Mouse (Mus musculus) stomach, embryonic 14.5 days (tissue): ENCODE measurements around the gene Hist3h2ba. TPM values are rescaled to one million over a fixed set of nuclear protein-coding genes. Genes with fewer than 3 reads are reported as not detected.

ENCODE experiments used
- ATAC-seq: fragments of 200-750 bp; cut with Nextera tagmentation; 2 replicates; pipeline ENCODE4 v1.8.0; 2017; ENCODE audit warnings: low read depth, moderate TSS enrichment; ENCODE audit not compliant: insufficient number of reproducible peaks, insufficient read depth, low FRiP score
- H3K27ac ChIP-seq: fragments of 300-500 bp; sonication (generic); 2 replicates; pipeline ENCODE4 v1.5.1; 2014; ENCODE audit warnings: mild to moderate bottlenecking, low read length, moderate library complexity, mixed read lengths
- H3K27me3 ChIP-seq: fragments of 300-500 bp; sonication (generic); 2 replicates; pipeline ENCODE4 v1.6.1; 2014; ENCODE audit warnings: low read length, control low read depth, mixed read lengths; ENCODE audit not compliant: control insufficient read depth, insufficient read depth
- H3K36me3 ChIP-seq: fragments of 300-500 bp; sonication (generic); 2 replicates; pipeline ENCODE4 v1.6.1; 2014; ENCODE audit warnings: mild to moderate bottlenecking, control low read depth, low read length, moderate library complexity, mixed read lengths; ENCODE audit not compliant: control insufficient read depth, insufficient read depth
- H3K4me1 ChIP-seq: fragments of 300-500 bp; sonication (generic); 2 replicates; pipeline ENCODE4 v1.6.1; 2014; ENCODE audit warnings: low read length, control low read depth, mixed read lengths; ENCODE audit not compliant: control insufficient read depth, insufficient read depth
- H3K4me2 ChIP-seq: fragments of 300-500 bp; sonication (generic); replicated peaks from 2 replicates; pipeline ENCODE4 v1.6.1; 2014; ENCODE audit warnings: low read depth, low read length, control low read depth
- H3K4me3 ChIP-seq: fragments of 300-500 bp; sonication (generic); 2 replicates; pipeline ENCODE4 v1.5.1; 2014; ENCODE audit warnings: low read depth, low read length, control low read depth
- H3K9ac ChIP-seq: fragments of 300-500 bp; sonication (generic); replicated peaks from 2 replicates; pipeline ENCODE4 v1.6.1; 2014; ENCODE audit warnings: low read depth, mild to moderate bottlenecking, control low read depth, low read length, moderate library complexity, mixed read lengths
- H3K9me3 ChIP-seq: fragments of 300-500 bp; sonication (generic); 2 replicates; pipeline ENCODE4 v1.6.1; 2016; ENCODE audit warnings: low read depth, low read length, control low read depth; ENCODE audit not compliant: control insufficient read depth
- WGBS: fragments of 180-500 bp; shearing (Covaris S2); extraction: QIAGEN DNeasy Blood & Tissue Kit; methylation state at CpG from one replicate; pipeline ENCODE4 v1.1.7; 2014; 5-methylcytosine and 5-hydroxymethylcytosine counted together
- polyA plus RNA-seq: library from polyadenylated mRNA; unstranded; fragments of >200 nt; fragmentation: Nextera tagmentation; extraction: Ambion mirVana; gene quantifications from 2 replicates; pipeline ENCODE4 v1.2.1, GENCODE M21; 2014

The Hist3h2ba gene
- polyA plus RNA-seq, result 31.2 and 32.5 TPM in 2 replicates

DNA sequence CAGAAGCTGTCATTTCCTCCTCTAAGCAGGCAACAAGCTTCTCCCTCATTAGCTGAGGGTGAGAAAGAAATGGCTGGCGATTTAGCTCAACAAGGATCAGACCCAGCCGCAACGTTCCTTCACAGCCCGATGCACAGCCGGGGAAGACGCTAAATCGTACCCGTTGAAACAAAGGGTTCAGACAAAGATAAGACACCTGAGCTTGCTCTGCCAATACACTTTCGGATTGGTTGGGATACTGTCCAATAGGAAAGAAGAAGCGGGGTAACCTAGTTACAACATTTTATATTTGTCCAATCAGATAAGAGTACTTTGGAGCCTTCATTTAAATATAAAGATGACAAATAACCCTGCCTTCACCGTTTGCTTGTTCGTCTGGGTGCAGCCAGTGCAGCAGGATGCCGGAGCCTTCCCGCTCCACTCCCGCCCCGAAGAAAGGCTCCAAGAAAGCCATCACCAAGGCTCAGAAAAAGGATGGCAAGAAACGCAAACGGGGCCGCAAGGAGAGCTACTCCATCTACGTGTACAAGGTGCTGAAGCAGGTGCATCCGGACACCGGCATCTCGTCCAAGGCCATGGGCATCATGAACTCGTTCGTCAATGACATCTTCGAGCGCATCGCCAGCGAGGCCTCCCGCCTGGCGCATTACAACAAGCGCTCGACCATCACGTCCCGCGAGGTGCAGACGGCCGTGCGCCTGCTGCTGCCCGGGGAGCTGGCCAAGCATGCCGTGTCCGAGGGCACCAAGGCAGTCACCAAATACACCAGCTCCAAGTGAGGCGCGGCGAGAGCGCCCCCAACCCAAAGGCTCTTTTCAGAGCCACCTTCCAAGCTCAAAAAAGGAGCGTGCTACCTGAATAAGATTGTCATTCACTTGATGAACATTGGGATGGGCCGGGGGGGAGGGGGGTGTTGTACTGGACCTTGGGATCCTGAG, at the start of gene Hist3h2ba:
Gene Hist3h2ba (plus strand): TSS at position 379 of the 938 bp plus-strand sequence.
- Histone ChIP-seq H3K9me3 (no peaks in the 10 kb centered on the region), H3K4me2 (peak within 1 kb of the TSS; percentile 69), H3K27ac (peak within 1 kb of the TSS; percentile 89), H3K9ac (peak within 1 kb of the TSS; percentile 39), H3K27me3 (no peaks in the 10 kb centered on the region), H3K36me3 (no peaks in the 10 kb centered on the region), H3K4me3 (peak within 1 kb of the TSS; percentile 39), H3K4me1 (peaks cover 3% of the 10 kb centered on the region; the same call in 1 of the 2 replicates)
- WGBS, result under 1% methylated on average over 48 of the region's 48 CpGs
- peak; percentile 88 for ATAC-seq

DNA sequence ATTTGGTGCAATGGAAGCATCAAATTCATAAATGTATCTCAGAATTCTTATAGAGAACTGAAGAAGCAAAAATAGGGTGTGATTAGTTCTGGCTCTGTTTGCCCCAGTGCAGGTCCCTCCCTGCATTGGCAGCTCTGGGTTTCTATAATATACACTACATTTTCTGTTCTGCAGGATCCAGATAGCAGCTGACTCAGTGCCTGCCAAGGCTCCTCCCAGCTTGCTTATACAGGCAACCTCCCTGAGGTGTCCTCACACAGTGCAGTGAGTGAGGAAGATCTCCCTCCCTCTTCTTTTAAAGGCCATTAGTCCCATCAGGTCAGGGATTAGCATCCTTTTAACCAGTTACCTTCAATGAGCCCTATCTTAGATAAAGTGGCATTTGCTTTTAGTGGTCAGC, 47.6 kb upstream of the Hist3h2ba start:
- Histone ChIP-seq H3K4me3 (no peak overlapping the region), H3K4me2 (no peak overlapping the region), H3K27me3 (no peaks in the 10 kb centered on the region), H3K9me3 (no peaks in the 10 kb centered on the region), H3K27ac (no peak overlapping the region), H3K9ac (no peak overlapping the region), H3K36me3 (peaks cover 27% of the 10 kb centered on the region), H3K4me1 (peaks cover 7% of the 10 kb centered on the region; the same call in 1 of the 2 replicates)
- ATAC-seq, result no peak

DNA sequence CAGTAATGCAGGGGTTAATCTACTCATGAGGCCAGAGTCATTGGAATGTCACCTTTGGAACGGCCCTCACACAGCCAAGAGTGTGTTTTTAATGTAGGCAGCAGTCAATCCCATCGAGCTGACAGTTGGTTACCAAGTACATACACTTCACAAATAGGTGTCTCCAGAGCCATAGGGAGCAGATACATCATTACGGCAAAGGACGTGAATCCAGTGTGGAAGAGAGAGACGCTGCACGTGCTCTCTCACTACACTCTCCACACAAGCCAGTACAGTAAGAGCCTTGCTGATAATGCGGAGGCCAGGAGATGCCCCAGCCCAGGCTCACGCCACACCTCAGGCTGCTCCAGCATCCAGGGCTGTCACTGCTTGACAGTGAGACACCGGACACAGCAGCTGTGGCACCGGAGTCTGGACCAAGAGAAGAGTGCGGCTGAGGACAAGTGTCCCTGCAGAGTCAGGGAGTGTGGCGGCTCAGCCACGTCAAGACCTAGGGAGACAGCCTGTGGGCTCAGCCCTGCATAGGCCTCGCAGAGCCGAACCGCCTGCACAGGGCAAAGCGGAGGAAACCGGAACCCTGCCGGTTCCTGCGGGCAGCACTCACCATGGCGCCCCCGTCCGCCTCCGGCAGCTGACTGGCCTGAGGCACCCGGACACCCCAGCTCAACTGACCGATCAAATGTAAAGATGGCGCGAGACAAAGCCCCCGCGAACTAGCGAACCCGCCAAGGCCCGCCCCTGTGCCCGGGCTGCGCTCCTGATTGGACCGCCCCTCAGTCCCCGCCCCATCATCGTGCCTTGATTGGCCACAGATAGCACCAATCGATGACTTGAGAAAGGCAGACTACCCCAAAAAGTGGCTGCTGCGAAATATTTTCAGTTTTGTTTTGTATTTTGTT, 45.0 kb upstream of the Hist3h2ba start, which contains the start of gene Zfp39:
Gene Zfp39 (minus strand): TSS at position 715 of the 899 bp plus-strand sequence.
- peak within 1 kb of the TSS; percentile 81 for H3K27ac ChIP-seq
- H3K4me1 ChIP-seq, result peaks cover 7% of the 10 kb centered on the region; the same call in 1 of the 2 replicates
- ATAC-seq, result peak; percentile 97
- no peaks in the 10 kb centered on the region for H3K27me3 ChIP-seq
- H3K9me3 ChIP-seq, result no peaks in the 10 kb centered on the region
- H3K9ac ChIP-seq, result peak within 1 kb of the TSS; percentile 76
- H3K4me3 ChIP-seq, result peak within 1 kb of the TSS; percentile 78
- under 1% methylated on average over 40 of the region's 40 CpGs for WGBS
- peaks cover 19% of the 10 kb centered on the region for H3K36me3 ChIP-seq
- peak within 1 kb of the TSS; percentile 72 for H3K4me2 ChIP-seq

DNA sequence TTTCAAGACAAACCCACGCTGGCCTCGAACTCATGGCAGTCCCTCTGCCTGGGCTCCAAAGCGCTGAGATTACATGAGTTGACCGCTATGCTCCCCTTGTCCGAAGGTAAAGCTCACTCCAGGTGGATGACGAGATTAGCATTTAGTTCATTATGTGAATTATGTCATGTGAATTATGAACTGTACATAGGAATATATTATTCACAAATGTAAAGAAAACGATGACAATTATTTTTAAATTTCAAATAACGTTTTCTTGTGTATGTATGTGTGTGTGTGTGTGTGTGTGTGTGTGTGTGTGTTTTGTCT, 44.4 kb upstream of the Hist3h2ba start:
- H3K36me3 ChIP-seq, result peaks cover 15% of the 10 kb centered on the region
- no peaks in the 10 kb centered on the region for H3K9me3 ChIP-seq
- peaks cover 7% of the 10 kb centered on the region; the same call in 1 of the 2 replicates for H3K4me1 ChIP-seq
- H3K9ac ChIP-seq, result peak overlapping the region; percentile 30; the same call in 1 of the 2 replicates
- peak overlapping the region; percentile 78 for H3K4me3 ChIP-seq
- no peak overlapping the region for H3K27ac ChIP-seq
- peak overlapping the region; percentile 49 for H3K4me2 ChIP-seq
- whole genome bisulfite sequencing, result 2% methylated on average over 8 of the region's 8 CpGs
- ATAC-seq, result peak; percentile 9; the same call in 1 of the 2 replicates
- no peaks in the 10 kb centered on the region for H3K27me3 ChIP-seq

DNA sequence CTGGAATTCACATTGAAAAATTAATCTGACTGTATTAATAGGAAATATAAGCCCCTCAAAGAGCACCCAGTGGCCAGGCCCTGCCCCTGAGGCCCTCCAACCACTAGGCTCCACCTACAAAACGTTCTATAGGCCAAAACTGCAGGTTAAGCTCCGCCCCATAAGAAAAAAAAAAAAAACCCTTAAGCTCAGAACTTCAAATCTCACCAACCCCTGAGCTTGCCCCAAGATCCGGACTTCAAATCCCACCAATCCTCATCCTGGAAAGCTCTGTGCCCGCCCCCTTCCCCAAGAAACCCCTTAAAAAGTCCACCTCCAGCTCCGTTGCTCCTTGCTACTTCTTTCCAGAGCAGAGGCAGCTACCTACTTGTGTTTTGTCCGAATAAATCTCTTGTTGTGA, 43.9 kb upstream of the Hist3h2ba start:
- H3K4me2 ChIP-seq, result peak overlapping the region; percentile 49; the same call in 1 of the 2 replicates
- no peak overlapping the region for H3K9ac ChIP-seq
- no peaks in the 10 kb centered on the region for H3K27me3 ChIP-seq
- H3K27ac ChIP-seq, result no peak overlapping the region
- H3K4me1 ChIP-seq, result peaks cover 7% of the 10 kb centered on the region; the same call in 1 of the 2 replicates
- no peaks in the 10 kb centered on the region for H3K9me3 ChIP-seq
- 47% methylated on average over 6 of the region's 6 CpGs for WGBS
- H3K36me3 ChIP-seq, result peaks cover 14% of the 10 kb centered on the region
- no peak for ATAC-seq
- H3K4me3 ChIP-seq, result no peak overlapping the region

DNA sequence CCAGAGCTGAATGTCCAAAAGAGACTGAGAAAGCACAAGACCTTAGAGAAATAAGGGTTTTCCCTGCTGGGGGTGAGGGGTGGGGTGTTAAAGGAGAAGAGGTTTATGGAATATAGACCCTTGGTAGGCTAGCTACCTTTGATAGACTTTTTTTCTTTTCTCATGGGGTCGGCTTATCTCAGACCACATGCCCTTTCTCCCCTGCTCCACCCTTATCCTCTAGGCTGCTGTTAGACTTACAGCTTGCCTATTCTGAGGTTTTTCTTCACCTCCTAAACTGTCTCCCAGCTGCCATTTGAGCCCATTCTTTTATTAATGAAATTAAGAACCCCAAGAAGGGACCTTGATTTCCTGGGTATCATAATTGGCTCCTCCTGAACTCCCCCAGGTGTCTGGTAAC, 34.9 kb upstream of the Hist3h2ba start:
- ATAC-seq, result no peak
- Histone ChIP-seq H3K9me3 (no peaks in the 10 kb centered on the region), H3K4me3 (no peak overlapping the region), H3K27me3 (no peaks in the 10 kb centered on the region), H3K36me3 (no peaks in the 10 kb centered on the region), H3K27ac (no peak overlapping the region), H3K4me1 (no peaks in the 10 kb centered on the region), H3K4me2 (no peak overlapping the region), H3K9ac (no peak overlapping the region)
- 92% methylated on average over 1 of the region's 1 CpGs for WGBS

DNA sequence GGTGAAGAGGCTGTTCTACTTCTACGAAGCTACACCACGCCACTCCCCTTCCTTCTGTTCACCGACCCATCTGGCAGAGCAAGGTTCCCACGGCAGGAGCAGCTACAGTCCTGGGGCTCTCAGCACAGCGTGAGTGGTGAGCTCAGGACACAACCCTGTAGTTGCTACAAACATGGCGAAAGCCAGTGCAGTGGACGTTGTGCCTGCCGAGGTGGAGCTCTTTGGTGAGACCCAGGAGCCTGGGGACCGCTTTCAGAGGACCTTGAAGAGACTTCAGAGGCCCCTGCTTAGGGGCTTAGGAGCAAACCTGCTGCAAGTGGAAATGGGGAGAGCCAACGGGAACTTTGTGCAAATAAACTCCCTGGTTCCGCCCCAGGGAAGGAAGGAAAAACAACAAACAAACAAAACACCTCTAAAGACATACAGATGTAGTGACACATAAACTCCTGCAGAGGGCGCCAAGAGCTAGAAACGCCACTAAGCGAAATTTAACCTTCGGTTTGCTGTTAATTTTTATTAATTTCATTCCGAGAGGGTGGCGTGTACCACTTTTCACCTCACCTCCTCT, 34.2 kb upstream of the Hist3h2ba start:
- ATAC-seq, result no peak
- Histone ChIP-seq H3K4me1 (no peaks in the 10 kb centered on the region), H3K36me3 (no peaks in the 10 kb centered on the region), H3K9me3 (no peaks in the 10 kb centered on the region), H3K9ac (no peak overlapping the region; the same call in 1 of the 2 replicates), H3K4me2 (peak overlapping the region; percentile 45), H3K27me3 (no peaks in the 10 kb centered on the region), H3K4me3 (peak overlapping the region; percentile 14), H3K27ac (no peak overlapping the region)
- 9% methylated on average over 17 of the region's 17 CpGs for WGBS
